Mouse (Mus musculus) heart, embryonic 12.5 days (tissue): Measurements from ENCODE around the gene Kansl1l. TPM values are rescaled to one million over a fixed set of nuclear protein-coding genes. Genes with fewer than 3 reads are reported as not detected.
"Not testable (repeated sequence)": the region's sequence is repeated elsewhere in the genome, so short reads cannot be mapped to it uniquely, and the experiment has no call there.

Experiments used
- ATAC-seq: fragments of 200-750 bp; cut with Nextera tagmentation; 2 replicates; pipeline ENCODE4 v1.8.0; 2017; ENCODE audit warnings: moderate TSS enrichment, moderate library complexity; ENCODE audit not compliant: insufficient number of reproducible peaks, low FRiP score
- H3K27ac ChIP-seq: fragments of 300-500 bp; sonication (generic); 2 replicates; pipeline ENCODE4 v1.5.1; 2016; ENCODE audit warnings: mild to moderate bottlenecking, moderate library complexity; ENCODE audit not compliant: poor library complexity, severe bottlenecking
- H3K27me3 ChIP-seq: fragments of 300-500 bp; sonication (generic); replicated peaks from 2 replicates; pipeline ENCODE4 v1.6.1; 2016; ENCODE audit warnings: mild to moderate bottlenecking, moderate library complexity
- H3K36me3 ChIP-seq: fragments of 300-500 bp; sonication (generic); 2 replicates; pipeline ENCODE4 v1.6.1; 2016; ENCODE audit warnings: mild to moderate bottlenecking, moderate library complexity
- H3K4me1 ChIP-seq: fragments of 300-500 bp; sonication (generic); replicated peaks from 2 replicates; pipeline ENCODE4 v1.6.1; 2016; ENCODE audit warnings: mild to moderate bottlenecking
- H3K4me2 ChIP-seq: fragments of 300-500 bp; sonication (generic); 2 replicates; pipeline ENCODE4 v1.6.1; 2016; ENCODE audit warnings: mild to moderate bottlenecking, moderate library complexity
- H3K4me3 ChIP-seq: fragments of 300-500 bp; sonication (generic); 2 replicates; pipeline ENCODE4 v1.5.1; 2016; ENCODE audit warnings: mild to moderate bottlenecking
- H3K9ac ChIP-seq: fragments of 300-500 bp; sonication (generic); 2 replicates; pipeline ENCODE4 v1.6.1; 2016; ENCODE audit warnings: mild to moderate bottlenecking, moderate library complexity
- H3K9me3 ChIP-seq: fragments of 300-500 bp; sonication (generic); replicated peaks from 2 replicates; pipeline ENCODE4 v1.6.1; 2016; ENCODE audit warnings: mild to moderate bottlenecking, moderate library complexity
- WGBS: fragments of 180-500 bp; shearing (Covaris S2); methylation state at CpG from one replicate; pipeline ENCODE4 v1.1.7; 2016; 5-methylcytosine and 5-hydroxymethylcytosine counted together
- polyA plus RNA-seq: library from polyadenylated mRNA; unstranded; fragments of >200 nt; fragmentation: Nextera tagmentation; extraction: Ambion mirVana; gene quantifications from 2 replicates; pipeline ENCODE4 v1.2.1, GENCODE M21; 2016

The Kansl1l gene
- polyA plus RNA-seq, 1 experiment from 2014 or later, result 12.1 TPM

GRCm38 (mm10) chr1:66777878-66778277, 39.5 kb downstream of the Kansl1l start:
- no peak overlapping the region for H3K4me2 ChIP-seq
- no peak overlapping the region for H3K9ac ChIP-seq
- no peaks in the 10 kb centered on the region for H3K27me3 ChIP-seq
- H3K27ac ChIP-seq, result no peak overlapping the region
- ATAC-seq, result no peak
- no peaks in the 10 kb centered on the region for H3K9me3 ChIP-seq
- H3K4me1 ChIP-seq, result no peaks in the 10 kb centered on the region
- no peak overlapping the region for H3K4me3 ChIP-seq
- peaks cover 6% of the 10 kb centered on the region; the same call in 1 of the 2 replicates for H3K36me3 ChIP-seq
- 78% methylated on average over 2 of the region's 2 CpGs for WGBS

GRCm38 (mm10) chr1:66768764-66769163, 48.6 kb downstream of the Kansl1l start:
- Histone ChIP-seq H3K9ac (no peak overlapping the region), H3K4me3 (no peak overlapping the region), H3K27me3 (no peaks in the 10 kb centered on the region), H3K36me3 (peaks cover 20% of the 10 kb centered on the region), H3K9me3 (no peaks in the 10 kb centered on the region), H3K4me1 (no peaks in the 10 kb centered on the region), H3K4me2 (no peak overlapping the region), H3K27ac (no peak overlapping the region)
- no peak for ATAC-seq
- WGBS, result 89% methylated on average over 1 of the region's 1 CpGs

- no peak for ATAC-seq
- Histone ChIP-seq H3K27me3 (no peaks in the 10 kb centered on the region), H3K9ac (no peak overlapping the region), H3K4me1 (no peaks in the 10 kb centered on the region), H3K4me3 (no peak overlapping the region), H3K9me3 (no peaks in the 10 kb centered on the region), H3K4me2 (no peak overlapping the region), H3K36me3 (peaks cover 19% of the 10 kb centered on the region), H3K27ac (no peak overlapping the region)
- whole genome bisulfite sequencing, result 55% methylated on average over 1 of the region's 1 CpGs
These were observed 86.8 kb downstream of the Kansl1l start for GRCm38 (mm10) chr1:66730581-66730980.

GRCm38 (mm10) chr1:66712859-66713258, 104.5 kb downstream of the Kansl1l start:
- Histone ChIP-seq H3K27me3 (no peaks in the 10 kb centered on the region), H3K9me3 (no peaks in the 10 kb centered on the region), H3K4me2 (no peak overlapping the region), H3K9ac (no peak overlapping the region), H3K27ac (no peak overlapping the region), H3K4me3 (no peak overlapping the region), H3K4me1 (no peaks in the 10 kb centered on the region), H3K36me3 (peaks cover 51% of the 10 kb centered on the region)
- ATAC-seq, result no peak
- 81% methylated on average over 3 of the region's 3 CpGs for WGBS

- peaks cover 18% of the 10 kb centered on the region for H3K36me3 ChIP-seq
- H3K27me3 ChIP-seq, result no peaks in the 10 kb centered on the region
- H3K4me1 ChIP-seq, result peaks cover 14% of the 10 kb centered on the region
- no peak overlapping the region for H3K4me3 ChIP-seq
- no peak overlapping the region; the same call in 1 of the 2 replicates for H3K4me2 ChIP-seq
- no peak overlapping the region for H3K9ac ChIP-seq
- no peak for ATAC-seq
- no peaks in the 10 kb centered on the region for H3K9me3 ChIP-seq
- no peak overlapping the region for H3K27ac ChIP-seq
- WGBS, result 46% methylated on average over 6 of the region's 6 CpGs
These were observed 112.8 kb downstream of the Kansl1l start for GRCm38 (mm10) chr1:66704523-66704922.

GRCm38 (mm10) chr1:66702623-66703345, 114.6 kb downstream of the Kansl1l start:
- Histone ChIP-seq H3K9me3 (no peaks in the 10 kb centered on the region), H3K4me1 (peaks cover 14% of the 10 kb centered on the region), H3K36me3 (peaks cover 11% of the 10 kb centered on the region), H3K4me3 (no peak overlapping the region), H3K4me2 (no peak overlapping the region), H3K27me3 (no peaks in the 10 kb centered on the region), H3K9ac (no peak overlapping the region), H3K27ac (no peak overlapping the region)
- ATAC-seq, result no peak
- 73% methylated on average over 4 of the region's 4 CpGs for WGBS

GRCm38 (mm10) chr1:66701576-66701940, 115.8 kb downstream of the Kansl1l start:
- H3K27ac ChIP-seq, result no peak overlapping the region
- WGBS, result 27% methylated on average over 2 of the region's 2 CpGs

GRCm38 (mm10) chr1:66700693-66701575, 116.4 kb downstream of the Kansl1l start, which contains the start of gene Rpe:
TSS of gene Rpe (plus strand) at chr1:66700831.
- peak within 1 kb of the TSS; percentile 57 for H3K27ac ChIP-seq
- no peaks in the 10 kb centered on the region for H3K27me3 ChIP-seq
- H3K9ac ChIP-seq, result peak within 1 kb of the TSS; percentile 85
- peak within 1 kb of the TSS; percentile 74 for H3K4me3 ChIP-seq
- no peaks in the 10 kb centered on the region for H3K36me3 ChIP-seq
- H3K4me1 ChIP-seq, result peaks cover 14% of the 10 kb centered on the region
- under 1% methylated on average over 73 of the region's 73 CpGs for WGBS
- peak; percentile 100 for ATAC-seq
- H3K9me3 ChIP-seq, result no peaks in the 10 kb centered on the region
- peak within 1 kb of the TSS; percentile 74 for H3K4me2 ChIP-seq

More at GRCm38 (mm10) chr1:66701576-66701940, 115.8 kb downstream of the Kansl1l start:
- Histone ChIP-seq H3K4me1 (peaks cover 14% of the 10 kb centered on the region), H3K27me3 (no peaks in the 10 kb centered on the region), H3K36me3 (peaks cover 3% of the 10 kb centered on the region), H3K9ac (peak overlapping the region; percentile 85), H3K4me3 (peak overlapping the region; percentile 74), H3K4me2 (peak overlapping the region; percentile 74), H3K9me3 (no peaks in the 10 kb centered on the region)
- no peak for ATAC-seq

GRCm38 (mm10) chr1:66700149-66700692, 117.1 kb downstream of the Kansl1l start:
- H3K9me3 ChIP-seq, result no peaks in the 10 kb centered on the region
- peak; percentile 10; the same call in 1 of the 2 replicates for ATAC-seq
- peak overlapping the region; percentile 74 for H3K4me3 ChIP-seq
- peaks cover 14% of the 10 kb centered on the region for H3K4me1 ChIP-seq
- WGBS, result 48% methylated on average over 5 of the region's 5 CpGs
- H3K4me2 ChIP-seq, result peak overlapping the region; percentile 74
- no peak overlapping the region for H3K9ac ChIP-seq
- no peak overlapping the region for H3K27ac ChIP-seq
- H3K27me3 ChIP-seq, result no peaks in the 10 kb centered on the region
- no peaks in the 10 kb centered on the region for H3K36me3 ChIP-seq

- not testable (repeated sequence) for H3K9ac ChIP-seq, H3K9me3 ChIP-seq, H3K36me3 ChIP-seq, H3K27ac ChIP-seq, H3K4me3 ChIP-seq, H3K27me3 ChIP-seq, H3K4me2 ChIP-seq, ATAC-seq
- 89% methylated on average over 10 of the region's 10 CpGs for WGBS
- peaks cover 13% of the 10 kb centered on the region for H3K4me1 ChIP-seq
These were observed 117.7 kb downstream of the Kansl1l start for GRCm38 (mm10) chr1:66699630-66700029.

GRCm38 (mm10) chr1:66695296-66695695, 122.1 kb downstream of the Kansl1l start:
- no peaks in the 10 kb centered on the region for H3K9me3 ChIP-seq
- H3K36me3 ChIP-seq, result no peaks in the 10 kb centered on the region
- H3K27ac ChIP-seq, result no peak overlapping the region
- 46% methylated on average over 7 of the region's 7 CpGs for WGBS
- peak overlapping the region; percentile 7; the same call in 1 of the 2 replicates for H3K4me2 ChIP-seq
- no peaks in the 10 kb centered on the region for H3K4me1 ChIP-seq
- H3K27me3 ChIP-seq, result no peaks in the 10 kb centered on the region
- no peak overlapping the region for H3K9ac ChIP-seq
- no peak overlapping the region for H3K4me3 ChIP-seq
- ATAC-seq, result no peak
